Comparison of ENCODE assay signal across 14 mouse cellular contexts in the genomic region with DNA sequence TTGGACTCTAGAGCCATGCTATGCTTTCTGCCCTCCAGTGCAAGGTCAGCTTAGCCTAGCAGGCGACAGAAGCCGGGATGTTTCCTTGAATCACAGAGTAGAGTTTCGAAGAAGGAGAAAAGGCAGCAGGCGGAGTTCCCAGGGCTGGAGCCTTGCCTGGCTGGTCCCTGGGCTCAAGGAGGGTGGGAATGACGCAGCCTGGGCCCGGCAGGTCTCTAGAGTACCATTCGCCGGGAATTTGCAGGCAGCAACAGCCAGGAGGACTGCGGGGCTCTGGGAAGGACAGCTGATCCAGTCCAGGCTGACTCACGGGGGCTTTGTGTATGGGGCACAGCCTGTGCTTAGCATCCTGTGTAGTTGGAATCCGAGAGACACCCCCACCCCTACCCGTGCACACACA. TPM values are rescaled to one million over a fixed set of nuclear protein-coding genes. Genes with fewer than 3 reads are reported as not detected.
DNase-seq lines count a peak whose midpoint lies in the region; ATAC-seq and TF ChIP-seq lines count a peak whose summit lies in the region.
"Had no signal": no experiment of that assay in that cellular context is flagged by ENCODE, and none has a peak within 500 bp of the region (broad histone marks: within the 10 kb centered on the region; RNA-seq: fewer than 3 reads in every experiment).

No protein-coding gene starts in this region.

- WGBS in midbrain, embryonic 16.5 days: 86% methylated on average over 12 of the region's 12 CpGs
- 87% methylated on average over 12 of the region's 12 CpGs for WGBS in midbrain, embryonic 15.5 days
- 65% methylated on average over 12 of the region's 12 CpGs for WGBS in limb, embryonic 15.5 days
- 81% methylated on average over 12 of the region's 12 CpGs for WGBS in intestine, postnatal 0 days
- WGBS in kidney, embryonic 16.5 days: 74% methylated on average over 12 of the region's 12 CpGs

- 0 out of 2 replicates have a peak, but pooled peaks have one; percentile 34 for ATAC-seq in midbrain, embryonic 16.5 days
- no peak for ATAC-seq in midbrain, embryonic 15.5 days (replicated peaks)
- peak; percentile 19; the same call in 1 of the 2 replicates for ATAC-seq in limb, embryonic 15.5 days (ENCODE audit: insufficient number of reproducible peaks, low FRiP score, low TSS enrichment, low read depth)
- ATAC-seq in intestine, postnatal 0 days: no peak
- no peak for ATAC-seq in kidney, embryonic 16.5 days (ENCODE audit: low FRiP score, low TSS enrichment)
- ATAC-seq: forebrain, embryonic 16.5 days; hindbrain, postnatal 0 days had no signal

- 0 out of 2 replicates have a peak, but pooled peaks cover 2% of the 10 kb centered on the region for H3K9me3 ChIP-seq in midbrain, embryonic 16.5 days (replicated peaks; ENCODE audit: control insufficient read depth, low read length, poor library complexity, severe bottlenecking)
- no peaks in the 10 kb centered on the region for H3K9me3 ChIP-seq in midbrain, embryonic 15.5 days
- no peaks in the 10 kb centered on the region for H3K9me3 ChIP-seq in limb, embryonic 15.5 days
- H3K9me3 ChIP-seq in intestine, postnatal 0 days (ENCODE audit: control insufficient read depth): no peaks in the 10 kb centered on the region
- H3K9me3 ChIP-seq in kidney, embryonic 16.5 days (ENCODE audit: low read length): no peaks in the 10 kb centered on the region
- H3K9me3 ChIP-seq: limb, embryonic 13.5 days had no signal

- H3K27me3 ChIP-seq in midbrain, embryonic 16.5 days (ENCODE audit: control insufficient read depth, insufficient read depth, low read depth, low read length): no peaks in the 10 kb centered on the region
- no peaks in the 10 kb centered on the region for H3K27me3 ChIP-seq in midbrain, embryonic 15.5 days (replicated peaks)
- H3K27me3 ChIP-seq in limb, embryonic 15.5 days: 0 out of 2 replicates have a peak, but pooled peaks cover 3% of the 10 kb centered on the region
- H3K27me3 ChIP-seq in intestine, postnatal 0 days (replicated peaks; ENCODE audit: control insufficient read depth, insufficient read depth, low read length): no peaks in the 10 kb centered on the region
- no peaks in the 10 kb centered on the region for H3K27me3 ChIP-seq in kidney, embryonic 16.5 days (ENCODE audit: insufficient read depth, low read length)

- no peak overlapping the region for H3K4me3 ChIP-seq in midbrain, embryonic 16.5 days (ENCODE audit: low read depth, low read length)
- H3K4me3 ChIP-seq in midbrain, embryonic 15.5 days: no peak overlapping the region
- no peak overlapping the region for H3K4me3 ChIP-seq in limb, embryonic 15.5 days
- H3K4me3 ChIP-seq in intestine, postnatal 0 days (ENCODE audit: low read depth, low read length): no peak overlapping the region
- H3K4me3 ChIP-seq in kidney, embryonic 16.5 days (ENCODE audit: low read length): no peak overlapping the region
- H3K4me3 ChIP-seq: limb, embryonic 13.5 days had no signal

- H3K36me3 ChIP-seq in midbrain, embryonic 16.5 days (ENCODE audit: control insufficient read depth, insufficient read depth, low read length): no peaks in the 10 kb centered on the region
- H3K36me3 ChIP-seq in midbrain, embryonic 15.5 days (replicated peaks): no peaks in the 10 kb centered on the region
- H3K36me3 ChIP-seq in limb, embryonic 15.5 days: no peaks in the 10 kb centered on the region
- no peaks in the 10 kb centered on the region for H3K36me3 ChIP-seq in intestine, postnatal 0 days (ENCODE audit: control insufficient read depth, insufficient read depth)
- H3K36me3 ChIP-seq in kidney, embryonic 16.5 days (ENCODE audit: insufficient read depth, low read length): no peaks in the 10 kb centered on the region
- H3K36me3 ChIP-seq: limb, embryonic 13.5 days had no signal

- no peak overlapping the region for H3K4me2 ChIP-seq in midbrain, embryonic 16.5 days (ENCODE audit: low read length)
- H3K4me2 ChIP-seq in midbrain, embryonic 15.5 days: no peak overlapping the region
- H3K4me2 ChIP-seq in limb, embryonic 15.5 days: no peak overlapping the region
- no peak overlapping the region for H3K4me2 ChIP-seq in intestine, postnatal 0 days (replicated peaks; ENCODE audit: low read depth)
- no peak overlapping the region for H3K4me2 ChIP-seq in kidney, embryonic 16.5 days (replicated peaks; ENCODE audit: low read depth, low read length)
- H3K4me2 ChIP-seq: limb, embryonic 13.5 days had no signal

- H3K27ac ChIP-seq in midbrain, embryonic 16.5 days (ENCODE audit: low read length): no peak overlapping the region
- no peak overlapping the region for H3K27ac ChIP-seq in midbrain, embryonic 15.5 days
- H3K27ac ChIP-seq in limb, embryonic 15.5 days: no peak overlapping the region
- no peak overlapping the region for H3K27ac ChIP-seq in intestine, postnatal 0 days (ENCODE audit: low read depth, low read length)
- no peak overlapping the region for H3K27ac ChIP-seq in kidney, embryonic 16.5 days (ENCODE audit: low read length)
- H3K27ac ChIP-seq: hindbrain, postnatal 0 days; kidney, postnatal 0 days; limb, embryonic 13.5 days; macrophage had no signal

- H3K9ac ChIP-seq in midbrain, embryonic 16.5 days (ENCODE audit: low read depth, low read length): no peak overlapping the region
- no peak overlapping the region for H3K9ac ChIP-seq in midbrain, embryonic 15.5 days
- H3K9ac ChIP-seq in limb, embryonic 15.5 days: no peak overlapping the region
- no peak overlapping the region for H3K9ac ChIP-seq in intestine, postnatal 0 days (ENCODE audit: low read depth, low read length)
- no peak overlapping the region for H3K9ac ChIP-seq in kidney, embryonic 16.5 days (replicated peaks; ENCODE audit: low read length)
- H3K9ac ChIP-seq: limb, embryonic 13.5 days had no signal

- peaks cover 5% of the 10 kb centered on the region; the same call in 1 of the 2 replicates for H3K4me1 ChIP-seq in midbrain, embryonic 16.5 days (ENCODE audit: control insufficient read depth, insufficient read depth, low read length)
- H3K4me1 ChIP-seq in midbrain, embryonic 15.5 days: peaks cover 8% of the 10 kb centered on the region; the same call in 1 of the 2 replicates
- peaks cover 21% of the 10 kb centered on the region for H3K4me1 ChIP-seq in limb, embryonic 15.5 days
- H3K4me1 ChIP-seq in intestine, postnatal 0 days (replicated peaks; ENCODE audit: control insufficient read depth, insufficient read depth, low read length): no peaks in the 10 kb centered on the region
- 0 out of 2 replicates have a peak, but pooled peaks cover 3% of the 10 kb centered on the region for H3K4me1 ChIP-seq in kidney, embryonic 16.5 days (ENCODE audit: insufficient read depth, low read length)

- DNase-seq in gastrocnemius, adult 8-10 months (ENCODE audit: low spot score in 2 of 2): peak; percentile 62 to 75
- DNase-seq in heart, adult 9 months (ENCODE audit: low spot score in 2 of 2): peak; percentile 66 to 81
- DNase-seq: cerebellum, adult 9-11 months had no signal

- no peak for TF ChIP-seq CTCF in intestine, postnatal 0 days (IDR thresholded peaks at IDR 0.05; ENCODE audit: low read depth)

RNA-seq across cellular contexts. Expression of a gene that starts 48.8 kb away (rescaled TPM):
- polyA plus RNA-seq in midbrain, embryonic 16.5 days (2015; fragmentation: Nextera tagmentation; extraction: Ambion mirVana): 2.7 and 4.8 TPM in 2 replicates
- polyA plus RNA-seq in midbrain, embryonic 15.5 days (2015; fragmentation: Nextera tagmentation; extraction: Ambion mirVana): 3.8 and 5.0 TPM in 2 replicates
- 1 to 10 TPM in 2 of 4 experiments, under 1 TPM in 2; 0.54 to 2.1 (median 0.94) TPM for total RNA-seq in gastrocnemius, adult 8-10 months (2022)
- polyA plus RNA-seq in limb, embryonic 15.5 days (2015; fragmentation: Nextera tagmentation; extraction: Ambion mirVana): 14.5 and 18.4 TPM in 2 replicates
- 1.1 TPM in 2 replicates for polyA plus RNA-seq in intestine, postnatal 0 days (2015; fragmentation: Nextera tagmentation; extraction: Ambion mirVana)
- 1.7 and 2.1 TPM in 2 replicates for polyA plus RNA-seq in kidney, embryonic 16.5 days (2015; fragmentation: Nextera tagmentation; extraction: Ambion mirVana)
- total RNA-seq: granulocyte monocyte progenitor cell, adult 5-6 weeks had no signal
- polyA plus RNA-seq: macrophage had no signal

Comparison
In these comparisons a context has a peak if more than half of its experiments do, and no peak if none do; other contexts are left out.
1. ATAC-seq: peak in midbrain, embryonic 16.5 days (single experiment) and limb, embryonic 15.5 days (single experiment); none in midbrain, embryonic 15.5 days (single experiment), intestine, postnatal 0 days (single experiment) and kidney, embryonic 16.5 days (single experiment).